Mouse (Mus musculus): ENCODE measurements at regions not wholly inside any gene's neighbourhood (a gene's known extent, or its start where the extent isn't known, plus 50 kb on each side); places are given as distances from the start of the nearest gene placed in this dataset.
A peak's percentile ranks its signal among the peaks of the same experiment; 100 is the strongest.

GRCm38 (mm10) chr3:149509178-149509577 is 518.8 kb upstream of the Adgrl2 start:
- Histone ChIP-seq H3K27ac (replicated peaks) (no peak overlapping the region), H3K36me3 (replicated peaks) (no peaks in the 10 kb centered on the region), H3K9me3 (no peaks in the 10 kb centered on the region), H3K4me3 (no peak overlapping the region), H3K27me3 (replicated peaks; ENCODE audit: low read depth, poor library complexity, severe bottlenecking) (no peaks in the 10 kb centered on the region), H3K4me1 (no peaks in the 10 kb centered on the region)
- no peak for DNase-seq (ENCODE audit: low spot score)
- 93% methylated on average over 6 of the region's 6 CpGs for WGBS

GRCm38 (mm10) chr3:149508671-149509070 is 518.3 kb upstream of the Adgrl2 start:
- no peaks in the 10 kb centered on the region for H3K9me3 ChIP-seq
- no peak overlapping the region for H3K4me3 ChIP-seq
- no peak for DNase-seq (ENCODE audit: low spot score)
- H3K27ac ChIP-seq (replicated peaks): no peak overlapping the region
- H3K36me3 ChIP-seq (replicated peaks): no peaks in the 10 kb centered on the region
- 92% methylated on average over 10 of the region's 10 CpGs for WGBS
- no peaks in the 10 kb centered on the region for H3K4me1 ChIP-seq
- no peaks in the 10 kb centered on the region for H3K27me3 ChIP-seq (replicated peaks; ENCODE audit: low read depth, poor library complexity, severe bottlenecking)

- WGBS: 80% methylated on average over 9 of the region's 9 CpGs
- no peaks in the 10 kb centered on the region for H3K27me3 ChIP-seq (replicated peaks; ENCODE audit: low read depth, poor library complexity, severe bottlenecking)
- no peak overlapping the region for H3K27ac ChIP-seq (replicated peaks)
- H3K4me3 ChIP-seq: no peak overlapping the region
- H3K9me3 ChIP-seq: no peaks in the 10 kb centered on the region
- H3K4me1 ChIP-seq: no peaks in the 10 kb centered on the region
- DNase-seq (ENCODE audit: low spot score): no peak
- no peaks in the 10 kb centered on the region for H3K36me3 ChIP-seq (replicated peaks)
These were observed 515.3 kb upstream of the Adgrl2 start for GRCm38 (mm10) chr3:149505692-149506091.

- no peaks in the 10 kb centered on the region for H3K36me3 ChIP-seq (replicated peaks)
- no peak overlapping the region for H3K27ac ChIP-seq (replicated peaks)
- no peaks in the 10 kb centered on the region for H3K9me3 ChIP-seq
- WGBS: 93% methylated on average over 2 of the region's 2 CpGs
- H3K4me3 ChIP-seq: no peak overlapping the region
- DNase-seq (ENCODE audit: low spot score): no peak
- H3K27me3 ChIP-seq (replicated peaks; ENCODE audit: low read depth, poor library complexity, severe bottlenecking): no peaks in the 10 kb centered on the region
- no peaks in the 10 kb centered on the region for H3K4me1 ChIP-seq
These were observed 513.6 kb upstream of the Adgrl2 start for GRCm38 (mm10) chr3:149503992-149504391.

- H3K27me3 ChIP-seq (replicated peaks; ENCODE audit: low read depth, poor library complexity, severe bottlenecking): no peaks in the 10 kb centered on the region
- no peak for DNase-seq (ENCODE audit: low spot score)
- WGBS: 80% methylated on average over 3 of the region's 3 CpGs
These were observed 509.8 kb upstream of the Adgrl2 start for GRCm38 (mm10) chr3:149500130-149500529.

GRCm38 (mm10) chr3:149498765-149499164 is 508.4 kb upstream of the Adgrl2 start:
- no peak overlapping the region for H3K27ac ChIP-seq (replicated peaks)
- H3K27me3 ChIP-seq (replicated peaks; ENCODE audit: low read depth, poor library complexity, severe bottlenecking): no peaks in the 10 kb centered on the region
- no peak for DNase-seq (ENCODE audit: low spot score)
- H3K4me1 ChIP-seq: peaks cover 14% of the 10 kb centered on the region
- H3K36me3 ChIP-seq (replicated peaks): no peaks in the 10 kb centered on the region
- H3K9me3 ChIP-seq: no peaks in the 10 kb centered on the region
- no peak overlapping the region for H3K4me3 ChIP-seq
- WGBS: 62% methylated on average over 1 of the region's 1 CpGs

More at GRCm38 (mm10) chr3:149500130-149500529, 509.8 kb upstream of the Adgrl2 start:
- H3K36me3 ChIP-seq (replicated peaks): no peaks in the 10 kb centered on the region
- H3K4me1 ChIP-seq: peaks cover 14% of the 10 kb centered on the region
- H3K4me3 ChIP-seq: no peak overlapping the region
- no peaks in the 10 kb centered on the region for H3K9me3 ChIP-seq
- H3K27ac ChIP-seq (replicated peaks): no peak overlapping the region

- 55% methylated on average over 10 of the region's 10 CpGs for WGBS
- peak overlapping the region; percentile 44 for H3K27ac ChIP-seq (replicated peaks)
- no peak for DNase-seq (ENCODE audit: low spot score)
- peaks cover 14% of the 10 kb centered on the region for H3K4me1 ChIP-seq
- no peak overlapping the region for H3K4me3 ChIP-seq
- no peaks in the 10 kb centered on the region for H3K36me3 ChIP-seq (replicated peaks)
- H3K9me3 ChIP-seq: no peaks in the 10 kb centered on the region
- H3K27me3 ChIP-seq (replicated peaks; ENCODE audit: low read depth, poor library complexity, severe bottlenecking): no peaks in the 10 kb centered on the region
These were observed 506.6 kb upstream of the Adgrl2 start for GRCm38 (mm10) chr3:149496829-149497471.

GRCm38 (mm10) chr3:149496122-149496521 is 505.8 kb upstream of the Adgrl2 start:
- no peaks in the 10 kb centered on the region for H3K36me3 ChIP-seq (replicated peaks)
- DNase-seq (ENCODE audit: low spot score): no peak
- H3K4me1 ChIP-seq: peaks cover 14% of the 10 kb centered on the region
- no peaks in the 10 kb centered on the region for H3K9me3 ChIP-seq
- no peaks in the 10 kb centered on the region for H3K27me3 ChIP-seq (replicated peaks; ENCODE audit: low read depth, poor library complexity, severe bottlenecking)
- no peak overlapping the region for H3K4me3 ChIP-seq
- peak overlapping the region; percentile 35; the same call in 1 of the 2 replicates for H3K27ac ChIP-seq (replicated peaks)
- 69% methylated on average over 2 of the region's 2 CpGs for WGBS

GRCm38 (mm10) chr3:149488147-149488546 is 497.8 kb upstream of the Adgrl2 start:
- peaks cover 27% of the 10 kb centered on the region for H3K4me1 ChIP-seq
- WGBS: 56% methylated on average over 4 of the region's 4 CpGs

GRCm38 (mm10) chr3:149485406-149485805 is 495.1 kb upstream of the Adgrl2 start:
- Histone ChIP-seq H3K4me3 (no peak overlapping the region), H3K27me3 (replicated peaks; ENCODE audit: low read depth, poor library complexity, severe bottlenecking) (no peaks in the 10 kb centered on the region), H3K9me3 (no peaks in the 10 kb centered on the region), H3K27ac (replicated peaks) (no peak overlapping the region), H3K36me3 (replicated peaks) (no peaks in the 10 kb centered on the region), H3K4me1 (peaks cover 27% of the 10 kb centered on the region)
- WGBS: 83% methylated on average over 4 of the region's 4 CpGs
- DNase-seq (ENCODE audit: low spot score): no peak

More at GRCm38 (mm10) chr3:149488147-149488546, 497.8 kb upstream of the Adgrl2 start:
- Histone ChIP-seq H3K27me3 (replicated peaks; ENCODE audit: low read depth, poor library complexity, severe bottlenecking) (no peaks in the 10 kb centered on the region), H3K9me3 (no peaks in the 10 kb centered on the region), H3K36me3 (replicated peaks) (no peaks in the 10 kb centered on the region), H3K27ac (replicated peaks) (no peak overlapping the region), H3K4me3 (no peak overlapping the region)
- peak; percentile 62 for DNase-seq (ENCODE audit: low spot score)

- no peak for DNase-seq (ENCODE audit: low spot score)
- H3K4me1 ChIP-seq: peaks cover 27% of the 10 kb centered on the region
- no peak overlapping the region for H3K27ac ChIP-seq (replicated peaks)
- no peaks in the 10 kb centered on the region for H3K36me3 ChIP-seq (replicated peaks)
- no peaks in the 10 kb centered on the region for H3K9me3 ChIP-seq
- no peaks in the 10 kb centered on the region for H3K27me3 ChIP-seq (replicated peaks; ENCODE audit: low read depth, poor library complexity, severe bottlenecking)
- WGBS: 52% methylated on average over 2 of the region's 2 CpGs
- H3K4me3 ChIP-seq: no peak overlapping the region
These were observed 494.0 kb upstream of the Adgrl2 start for GRCm38 (mm10) chr3:149484319-149484718.

GRCm38 (mm10) chr3:149476151-149476550 is 485.8 kb upstream of the Adgrl2 start:
- WGBS: 57% methylated on average over 2 of the region's 2 CpGs
- no peak for DNase-seq (ENCODE audit: low spot score)

GRCm38 (mm10) chr3:149466973-149467372 is 476.6 kb upstream of the Adgrl2 start:
- no peak overlapping the region for H3K27ac ChIP-seq (replicated peaks)
- H3K4me1 ChIP-seq: no peaks in the 10 kb centered on the region
- H3K36me3 ChIP-seq (replicated peaks): no peaks in the 10 kb centered on the region
- DNase-seq (ENCODE audit: low spot score): no peak
- no peaks in the 10 kb centered on the region for H3K27me3 ChIP-seq (replicated peaks; ENCODE audit: low read depth, poor library complexity, severe bottlenecking)
- 94% methylated on average over 5 of the region's 5 CpGs for WGBS
- 0 out of 2 replicates have a peak, but pooled peaks cover 3% of the 10 kb centered on the region for H3K9me3 ChIP-seq
- H3K4me3 ChIP-seq: no peak overlapping the region

More at GRCm38 (mm10) chr3:149476151-149476550, 485.8 kb upstream of the Adgrl2 start:
- no peaks in the 10 kb centered on the region for H3K36me3 ChIP-seq (replicated peaks)
- peaks cover 16% of the 10 kb centered on the region for H3K4me1 ChIP-seq
- H3K4me3 ChIP-seq: no peak overlapping the region
- no peaks in the 10 kb centered on the region for H3K9me3 ChIP-seq
- no peaks in the 10 kb centered on the region for H3K27me3 ChIP-seq (replicated peaks; ENCODE audit: low read depth, poor library complexity, severe bottlenecking)
- no peak overlapping the region for H3K27ac ChIP-seq (replicated peaks)
